Mouse (Mus musculus): Measurements from ENCODE around the gene Txndc5.
A peak's percentile ranks its signal among the peaks of the same experiment; 100 is the strongest.

Gene Txndc5

GRCm38 (mm10) chr13:38528687-38529294, at the start of gene Txndc5:
Txndc5 (minus strand) TSS chr13:38528824.
- DNase-seq, result peak in 1 of 2 experiments; percentile 13

DNA sequence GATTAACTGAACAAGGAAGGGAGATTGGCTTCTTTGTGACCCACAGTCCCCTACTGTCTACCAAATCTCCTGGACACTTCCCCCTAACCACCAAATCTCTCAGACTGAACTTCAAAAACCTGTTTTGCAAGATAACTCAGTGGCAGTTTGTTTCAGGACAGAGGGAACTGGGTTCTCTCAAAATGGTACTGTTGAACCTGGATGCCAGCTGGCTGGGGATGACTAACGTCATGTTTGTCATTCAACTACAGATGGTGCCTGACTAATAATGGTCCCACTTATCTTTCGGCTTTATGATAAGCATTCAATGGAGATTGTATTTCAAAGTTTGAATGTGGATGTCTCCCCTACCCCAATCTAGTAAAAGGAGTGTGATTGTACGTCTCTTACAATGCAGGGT, 46.0 kb upstream of the Txndc5 start:
- no peak for DNase-seq

- DNase-seq, result no peak
Measured at GRCm38 (mm10) chr13:38573281-38573680, 44.7 kb upstream of the Txndc5 start.

DNA sequence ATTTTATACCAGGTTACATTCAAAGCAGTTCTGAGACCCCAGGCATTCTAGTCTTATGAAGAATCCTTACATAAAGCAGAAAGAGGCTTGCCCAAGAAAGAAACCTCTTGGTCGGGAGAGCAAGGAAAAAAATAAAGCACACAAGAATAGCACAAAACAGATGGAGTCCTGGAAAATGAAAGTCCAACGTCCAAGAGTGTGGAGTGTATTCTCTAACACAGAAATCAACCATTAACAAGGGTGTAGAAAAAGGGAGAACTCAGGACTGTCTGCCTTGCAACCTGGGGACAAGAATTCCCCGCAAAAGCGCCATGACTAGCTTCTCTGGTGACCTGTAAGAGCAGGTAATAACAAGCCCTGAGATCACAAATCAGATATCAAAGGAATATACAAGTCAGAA, 36.6 kb upstream of the Txndc5 start:
- no peak for DNase-seq

DNA sequence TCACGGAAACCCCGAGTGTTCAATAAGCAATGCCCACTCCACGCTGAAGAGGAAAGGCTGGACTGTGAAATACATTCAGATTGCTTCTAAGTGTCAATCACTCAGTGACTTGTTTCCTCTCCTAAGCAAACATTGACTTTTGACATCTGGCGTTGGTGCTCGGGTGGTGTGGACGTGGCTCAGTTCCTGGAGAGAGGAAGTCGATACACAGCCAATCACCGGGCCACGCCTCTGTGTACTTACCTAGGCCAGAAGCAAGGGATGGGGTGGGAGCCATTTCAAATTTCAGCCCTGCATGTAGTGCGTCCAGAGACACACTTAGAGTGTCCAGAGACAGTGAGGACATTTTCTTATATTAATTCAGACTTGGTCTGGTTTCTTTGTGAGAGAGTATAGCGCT, 26.0 kb upstream of the Txndc5 start:
- DNase-seq, result no peak

DNA sequence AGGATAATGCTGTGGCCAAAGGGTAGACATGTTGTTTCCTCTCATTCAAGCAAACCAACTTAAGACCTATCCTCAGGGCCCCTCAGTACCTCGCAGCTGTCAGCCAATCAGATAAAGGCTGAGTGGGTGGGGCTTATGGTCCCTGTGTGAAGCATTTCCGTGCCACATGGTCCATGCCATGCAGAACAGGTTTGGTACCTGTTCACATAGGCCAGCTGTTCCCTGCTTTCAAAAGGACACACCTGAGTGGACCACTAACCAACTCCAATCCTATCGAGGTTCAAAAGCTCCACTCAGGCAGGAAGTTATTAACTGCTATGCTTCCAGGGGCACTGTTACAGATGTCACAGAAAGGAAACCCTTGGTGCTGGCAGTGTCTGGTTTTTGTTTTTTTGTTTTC, 25.6 kb upstream of the Txndc5 start:
- DNase-seq, result peak in 1 of 2 experiments; percentile 27

DNA sequence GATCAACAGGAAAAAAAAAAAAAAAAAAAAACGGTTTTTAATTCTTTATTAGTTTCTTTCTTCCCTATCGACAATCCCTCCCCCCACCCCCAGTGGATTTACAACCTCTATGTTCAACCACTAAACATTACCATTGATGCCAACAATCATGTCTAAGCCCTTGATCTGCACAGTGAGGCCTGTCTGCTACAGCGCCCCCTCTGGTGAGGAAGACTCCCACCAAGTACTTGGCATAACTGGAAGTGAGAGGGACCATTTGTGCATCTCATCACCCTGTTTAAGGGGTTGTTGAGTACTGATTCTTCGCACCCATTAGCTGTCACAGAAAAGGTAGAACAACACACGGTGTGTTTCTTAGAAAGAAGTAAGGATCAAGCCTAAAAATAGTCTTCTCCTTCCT, 20.1 kb upstream of the Txndc5 start:
- no peak for DNase-seq

DNA sequence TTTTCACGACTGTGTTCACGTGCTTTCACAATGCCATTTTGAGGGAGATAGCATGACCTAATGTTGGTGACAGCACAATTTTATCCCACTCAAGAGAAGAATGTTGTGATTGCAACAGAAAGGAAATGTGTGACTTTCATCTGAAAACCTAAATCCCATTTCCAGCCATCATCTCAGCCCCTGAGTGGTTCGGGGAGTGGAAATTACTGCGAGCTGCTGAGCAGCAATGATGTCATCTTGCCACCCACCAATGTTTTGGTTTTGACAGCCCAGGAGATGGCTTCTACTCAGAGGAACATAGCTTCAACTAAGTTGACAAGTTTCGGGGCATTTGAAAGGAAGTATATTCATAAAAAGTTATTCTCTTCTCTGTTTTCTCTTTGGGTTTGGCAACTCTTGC, 19.1 kb upstream of the Txndc5 start:
- DNase-seq, result no peak

DNA sequence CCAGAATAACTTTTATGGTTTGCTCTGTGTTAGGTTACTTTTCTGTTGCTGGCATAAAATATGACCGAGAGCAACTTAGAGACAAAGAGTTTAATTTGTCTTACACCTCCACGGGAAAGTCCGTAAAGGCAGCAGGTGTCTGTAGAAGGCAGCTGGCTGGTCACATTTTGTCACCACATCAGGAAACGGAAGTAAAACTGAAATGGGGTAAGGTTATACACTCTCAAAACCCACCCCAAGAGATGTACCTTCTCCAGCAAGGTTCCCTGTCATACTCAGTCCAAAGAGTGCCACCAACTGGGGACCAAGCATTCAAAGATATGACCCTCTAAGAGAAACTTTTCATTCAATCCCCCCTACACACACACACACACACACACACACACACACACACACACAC, 18.1 kb upstream of the Txndc5 start:
- DNase-seq, result no peak

DNA sequence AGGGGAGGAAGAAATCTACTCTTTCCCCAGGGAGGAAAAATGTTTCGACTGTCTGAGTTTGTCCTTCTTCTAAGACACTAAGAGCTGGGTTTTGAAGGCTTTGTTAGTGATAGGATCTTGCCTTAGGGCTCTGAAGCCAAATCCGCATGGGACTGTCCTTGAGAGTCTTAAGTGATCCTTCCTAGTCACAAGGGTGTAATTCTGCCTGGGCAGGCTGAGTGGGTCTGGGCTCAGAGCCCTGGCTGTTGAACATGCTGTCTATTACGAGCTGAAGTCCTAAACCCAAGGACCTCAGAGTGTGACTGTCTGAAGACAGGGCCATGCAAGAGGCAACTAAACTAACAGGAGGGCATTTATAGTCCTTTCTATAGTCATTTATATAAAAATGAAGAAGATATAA, 16.8 kb upstream of the Txndc5 start:
- no peak for DNase-seq

- DNase-seq, result no peak
Measured at GRCm38 (mm10) chr13:38544769-38545445, 16.3 kb upstream of the Txndc5 start.

- no peak for DNase-seq
Measured at GRCm38 (mm10) chr13:38543455-38544125, 15.0 kb upstream of the Txndc5 start.

- no peak for DNase-seq
Measured at GRCm38 (mm10) chr13:38539192-38539900, 10.7 kb upstream of the Txndc5 start.

DNA sequence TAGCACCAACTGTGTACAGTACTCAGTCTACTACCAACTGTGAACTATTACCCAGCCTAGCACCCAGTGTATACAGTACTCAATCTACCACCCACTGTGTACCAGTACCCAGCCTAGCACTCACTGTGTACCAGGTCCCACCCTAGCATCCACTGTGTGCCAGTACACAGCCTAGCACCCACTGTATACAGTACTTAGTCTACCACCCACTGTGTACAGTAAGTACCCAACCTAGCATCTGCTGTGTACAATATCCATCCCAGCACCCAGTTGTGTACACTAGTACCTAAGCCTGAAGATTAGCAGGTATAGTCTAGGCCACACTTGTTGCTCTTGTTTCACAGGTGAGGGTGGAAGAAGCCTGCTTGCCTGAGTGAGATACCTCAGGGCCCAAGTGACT, 8.9 kb upstream of the Txndc5 start:
- DNase-seq, result no peak

DNA sequence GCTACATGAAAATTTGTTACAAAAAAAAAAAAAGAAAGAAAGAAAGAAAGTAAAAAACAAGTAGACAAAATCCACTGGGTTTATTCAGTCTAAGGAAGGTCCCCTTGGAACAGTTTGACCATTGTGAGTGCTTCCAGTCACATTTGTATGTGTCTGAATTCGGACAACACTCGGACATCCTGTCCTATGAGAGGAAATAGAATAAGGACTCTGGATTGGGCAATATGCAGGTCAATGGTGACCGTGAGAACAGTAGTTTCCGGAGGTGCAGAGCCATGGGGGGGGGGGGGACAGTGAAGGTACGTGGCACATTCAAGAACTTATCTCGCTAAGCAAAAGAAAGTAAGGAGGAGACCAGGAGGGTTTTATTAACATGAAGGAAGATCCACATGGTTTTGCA, 6.1 kb upstream of the Txndc5 start:
- no peak for DNase-seq

GRCm38 (mm10) chr13:38534016-38534415, 5.4 kb upstream of the Txndc5 start:
- peak in 1 of 2 experiments; percentile 14 for DNase-seq

DNA sequence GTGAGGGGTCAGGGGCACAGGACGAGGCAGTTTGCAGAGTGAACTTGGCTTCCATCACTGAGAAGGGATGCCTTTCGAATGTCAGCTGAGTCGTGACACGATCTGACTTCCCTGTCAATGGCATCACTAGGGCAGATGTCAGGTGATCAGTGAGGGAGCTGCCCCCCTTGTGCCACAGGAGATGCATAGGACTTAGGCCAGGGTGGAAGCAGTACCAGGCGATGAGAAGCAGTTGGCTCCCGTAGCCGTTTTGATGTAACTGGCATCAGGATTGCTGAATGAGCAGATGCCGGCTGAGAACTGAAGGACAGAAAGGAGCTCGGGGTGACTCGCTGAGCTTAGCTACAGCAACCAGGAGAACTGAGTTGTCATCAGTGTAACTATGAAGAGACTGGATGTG, 4.8 kb upstream of the Txndc5 start:
- DNase-seq, result no peak

DNA sequence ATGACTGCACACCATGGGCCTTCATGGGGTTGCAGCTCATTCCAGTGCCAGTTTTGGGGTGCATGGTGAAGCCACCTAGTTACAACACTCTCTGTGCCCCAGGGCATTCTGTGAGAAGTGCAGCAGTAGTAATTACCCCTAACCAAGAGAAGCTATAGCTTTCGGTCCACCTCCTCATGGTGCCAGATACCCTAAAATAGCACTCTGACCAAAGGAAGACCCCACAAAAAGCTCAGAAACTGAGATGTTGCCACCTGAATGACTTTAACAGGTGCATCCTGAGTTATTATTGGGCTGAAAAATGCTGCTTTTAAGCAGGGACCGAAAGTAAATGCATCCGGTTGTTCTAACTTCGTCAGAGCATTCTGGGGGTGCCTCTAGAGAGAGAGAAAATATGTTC, 2.9 kb upstream of the Txndc5 start:
- DNase-seq, result no peak

DNA sequence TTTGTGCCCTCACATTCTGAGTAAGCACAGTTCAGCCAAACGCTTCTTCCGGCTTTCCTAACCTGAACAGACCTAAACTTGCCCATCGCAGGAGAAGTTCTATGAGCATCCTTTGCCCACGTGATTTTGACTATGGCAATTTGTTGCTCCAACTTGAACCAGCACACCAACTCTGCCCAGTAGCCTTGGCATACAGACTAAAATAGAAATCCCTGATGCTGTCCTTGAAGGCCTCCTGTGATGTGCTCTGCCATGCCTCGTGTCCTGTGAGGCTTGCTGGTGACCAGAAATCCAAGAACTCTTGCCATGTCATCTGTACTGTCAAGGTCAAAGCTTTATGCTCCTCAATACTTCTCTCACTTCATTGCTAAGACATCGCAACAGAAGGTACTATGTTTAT, 952 bp upstream of the Txndc5 start:
- DNase-seq, result no peak

GRCm38 (mm10) chr13:38527797-38528650, 600 bp downstream of the Txndc5 start:
- DNase-seq, result peak; percentile 93 to 94

- peak in 1 of 2 experiments; percentile 52 for DNase-seq
Measured at GRCm38 (mm10) chr13:38527041-38527796, 1.4 kb downstream of the Txndc5 start.

DNA sequence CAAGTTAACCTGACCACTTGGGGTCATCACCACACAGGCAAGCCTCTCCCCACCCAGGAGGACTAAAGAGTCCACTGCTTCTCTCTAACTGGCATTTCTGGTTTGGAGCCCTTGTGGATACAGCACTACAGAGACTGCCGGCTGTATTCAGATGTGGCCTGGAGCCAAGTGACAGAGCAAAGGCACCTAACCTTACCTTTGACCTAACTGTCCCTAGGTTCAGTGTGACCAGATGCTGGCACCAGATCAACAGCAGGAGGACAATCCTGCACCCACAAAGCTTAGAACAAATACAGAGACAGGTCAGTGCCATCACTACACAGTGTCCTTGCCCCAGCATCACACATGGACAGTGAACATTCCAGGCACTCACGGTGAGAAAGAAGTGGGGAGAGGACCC, 2.5 kb downstream of the Txndc5 start:
- DNase-seq, result peak in 1 of 2 experiments; percentile 19

Data from kidney, postnatal 4 days (tissue).